8 mouse cellular contexts compared by ENCODE assay signal in the genomic region with DNA sequence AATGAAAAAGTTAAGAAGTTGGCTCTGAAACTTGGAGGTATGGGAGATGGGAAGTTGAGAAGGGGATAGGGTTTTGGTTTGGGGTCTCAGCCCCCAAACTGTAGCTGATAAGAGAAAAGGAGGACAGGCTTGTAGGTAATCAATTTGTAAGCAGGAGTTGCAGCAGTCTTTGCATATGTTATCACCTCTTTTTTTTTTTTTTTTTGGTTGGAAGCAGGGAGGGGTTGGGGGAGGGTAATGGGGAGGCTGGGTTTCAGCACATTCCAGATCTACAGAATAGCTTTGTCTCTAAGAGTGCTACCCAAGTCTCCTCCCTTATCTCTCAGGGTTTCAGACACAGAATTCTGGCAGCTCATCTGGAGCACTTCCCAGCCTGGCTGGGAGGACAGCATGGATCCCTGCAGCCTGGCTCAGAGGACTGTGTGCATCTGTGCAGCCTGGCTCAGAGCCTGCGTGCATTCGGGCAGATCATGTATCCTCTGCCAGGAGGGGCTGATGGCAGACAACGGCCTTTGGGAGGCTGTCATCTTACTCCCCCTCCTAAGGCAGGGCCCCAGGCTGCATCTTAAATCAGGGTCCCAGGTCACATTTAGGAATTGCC. TPM values are rescaled to one million over a fixed set of nuclear protein-coding genes. Genes with fewer than 3 reads are reported as not detected.
DNase-seq lines count a peak whose midpoint lies in the region; ATAC-seq lines count a peak whose summit lies in the region.

No protein-coding gene starts in this region.

- H3K4me3 ChIP-seq in hindbrain, embryonic 13.5 days: no peak overlapping the region
- no peak overlapping the region for H3K4me3 ChIP-seq in neural tube, embryonic 13.5 days

- peak overlapping the region; percentile 39; the same call in 1 of the 2 replicates for H3K9ac ChIP-seq in hindbrain, embryonic 13.5 days
- 0 out of 2 replicates have a peak overlapping the region, but pooled peaks have one; percentile 4 for H3K9ac ChIP-seq in neural tube, embryonic 13.5 days

- 7% methylated on average over 3 of the region's 3 CpGs for WGBS in hindbrain, embryonic 13.5 days
- WGBS in neural tube, embryonic 13.5 days: 9% methylated on average over 3 of the region's 3 CpGs

- DNase-seq in adrenal gland, postnatal 10 days: peak; percentile 72
- no peak for DNase-seq in adrenal gland, adult 8-10 months
- peak; percentile 93 to 95 for DNase-seq in cerebellum, adult 18-20 months
- peak; percentile 56 for DNase-seq in gastrocnemius, adult 18-20 months (ENCODE audit: low spot score)
- DNase-seq in left cerebral cortex, postnatal 14 days (ENCODE audit: low spot score in 2 of 2): peak; percentile 79 to 83

- no peaks in the 10 kb centered on the region; the same call in 1 of the 2 replicates for H3K9me3 ChIP-seq in hindbrain, embryonic 13.5 days
- H3K9me3 ChIP-seq in neural tube, embryonic 13.5 days: no peaks in the 10 kb centered on the region

- H3K4me1 ChIP-seq in hindbrain, embryonic 13.5 days (replicated peaks): peaks cover 11% of the 10 kb centered on the region; the same call in 1 of the 2 replicates
- peaks cover 17% of the 10 kb centered on the region for H3K4me1 ChIP-seq in neural tube, embryonic 13.5 days (replicated peaks)

- peak overlapping the region; percentile 77 for H3K27ac ChIP-seq in hindbrain, embryonic 13.5 days
- peak overlapping the region; percentile 49 for H3K27ac ChIP-seq in neural tube, embryonic 13.5 days (replicated peaks)

- no peaks in the 10 kb centered on the region for H3K36me3 ChIP-seq in hindbrain, embryonic 13.5 days
- no peaks in the 10 kb centered on the region for H3K36me3 ChIP-seq in neural tube, embryonic 13.5 days

- ATAC-seq in hindbrain, embryonic 13.5 days (ENCODE audit: low FRiP score): peak; percentile 18; the same call in 1 of the 2 replicates
- peak; percentile 63 for ATAC-seq in neural tube, embryonic 13.5 days (ENCODE audit: low read depth)
- ATAC-seq in CD4-positive, CD25-positive, alpha-beta regulatory T cell, adult 4 months: no peak

- no peaks in the 10 kb centered on the region for H3K27me3 ChIP-seq in hindbrain, embryonic 13.5 days
- no peaks in the 10 kb centered on the region for H3K27me3 ChIP-seq in neural tube, embryonic 13.5 days

- intact Hi-C loops in left cerebral cortex, postnatal 14 days (cut with DNase I): no loop called here

- H3K4me2 ChIP-seq in hindbrain, embryonic 13.5 days: no peak overlapping the region
- H3K4me2 ChIP-seq in neural tube, embryonic 13.5 days: no peak overlapping the region

RNA-seq across cellular contexts. Expression of a gene that starts 5.1 kb away (rescaled TPM):
- 100 to 1,000 TPM; 128 TPM for total RNA-seq in adrenal gland, postnatal 10 days (2021)
- total RNA-seq in adrenal gland, adult 8-10 months (2022): 100 to 1,000 TPM; 134 to 181 (median 168) TPM
- total RNA-seq in gastrocnemius, adult 18-20 months (2021): 10 to 100 TPM; 16.7 to 25.5 TPM
- polyA plus RNA-seq in hindbrain, embryonic 13.5 days (2015; fragmentation: Nextera tagmentation; extraction: Ambion mirVana): 76.0 and 82.5 TPM in 2 replicates
- total RNA-seq in left cerebral cortex, postnatal 14 days (2021): 100 to 1,000 TPM; 233 to 251 TPM
- polyA plus RNA-seq in neural tube, embryonic 13.5 days (2015; fragmentation: Nextera tagmentation; extraction: Ambion mirVana): 69.2 and 75.5 TPM in 2 replicates
- polyA plus RNA-seq in CD4-positive, CD25-positive, alpha-beta regulatory T cell, adult 4 months (2017; shearing (Covaris generic)): 100 to 1,000 TPM; 298 to 352 TPM

RNA-seq across cellular contexts. Expression of a gene that starts 54.9 kb away (rescaled TPM):
- 10 to 100 TPM; 45.9 to 54.5 TPM for total RNA-seq in adrenal gland, postnatal 10 days (2021)
- 100 to 1,000 TPM in 2 of 4 experiments, 10 to 100 TPM in 2; 71.3 to 138 (median 106) TPM for total RNA-seq in adrenal gland, adult 8-10 months (2022)
- total RNA-seq in gastrocnemius, adult 18-20 months (2021): 10 to 100 TPM; 11.4 to 12.7 TPM
- 85.7 and 88.3 TPM in 2 replicates for polyA plus RNA-seq in hindbrain, embryonic 13.5 days (2015; fragmentation: Nextera tagmentation; extraction: Ambion mirVana)
- total RNA-seq in left cerebral cortex, postnatal 14 days (2021): 10 to 100 TPM; 89.3 to 90.5 TPM
- 84.0 and 87.9 TPM in 2 replicates for polyA plus RNA-seq in neural tube, embryonic 13.5 days (2015; fragmentation: Nextera tagmentation; extraction: Ambion mirVana)
- polyA plus RNA-seq in CD4-positive, CD25-positive, alpha-beta regulatory T cell, adult 4 months (2017; shearing (Covaris generic)): 100 to 1,000 TPM; 112 to 156 TPM

Comparison
In these comparisons a context has a peak if more than half of its experiments do, and no peak if none do; other contexts are left out.
1. RNA of a gene that starts 5.1 kb away (total RNA-seq): 233 to 251 TPM in left cerebral cortex, postnatal 14 days, 134 to 181 TPM in adrenal gland, adult 8-10 months and 128 TPM in adrenal gland, postnatal 10 days; 16.7 to 25.5 TPM in gastrocnemius, adult 18-20 months; every median in the first group is over 4 times any median in the second.